Mouse (Mus musculus) hindbrain, embryonic 16.5 days (tissue): Measurements from ENCODE around the gene Vstm5. TPM values are rescaled to one million over a fixed set of nuclear protein-coding genes. Genes with fewer than 3 reads are reported as not detected.

Source experiments
- ATAC-seq: fragments of 200-750 bp; cut with Nextera tagmentation; 2 replicates; pipeline ENCODE4 v1.8.0; 2017; ENCODE audit warnings: moderate TSS enrichment, moderate library complexity
- H3K27ac ChIP-seq: fragments of 300-500 bp; sonication (generic); 2 replicates; pipeline ENCODE4 v1.5.1; 2014; ENCODE audit warnings: low read depth, mild to moderate bottlenecking, control low read depth, low read length, moderate library complexity
- H3K27me3 ChIP-seq: fragments of 300-500 bp; sonication (generic); replicated peaks from 2 replicates; pipeline ENCODE4 v1.6.1; 2014; ENCODE audit warnings: low read length; ENCODE audit not compliant: control insufficient read depth, insufficient read depth
- H3K36me3 ChIP-seq: fragments of 300-500 bp; sonication (generic); 2 replicates; pipeline ENCODE4 v1.6.1; 2014; ENCODE audit warnings: mild to moderate bottlenecking, low read length, moderate library complexity, mixed read lengths; ENCODE audit not compliant: control insufficient read depth, insufficient read depth
- H3K4me1 ChIP-seq: fragments of 300-500 bp; sonication (generic); 2 replicates; pipeline ENCODE4 v1.6.1; 2014; ENCODE audit warnings: low read depth, low read length; ENCODE audit not compliant: control insufficient read depth, insufficient read depth
- H3K4me2 ChIP-seq: fragments of 300-500 bp; sonication (generic); 2 replicates; pipeline ENCODE4 v1.6.1; 2014; ENCODE audit warnings: mild to moderate bottlenecking, low read length, control low read depth, moderate library complexity
- H3K4me3 ChIP-seq: fragments of 300-500 bp; sonication (generic); 2 replicates; pipeline ENCODE4 v1.5.1; 2014; ENCODE audit warnings: mild to moderate bottlenecking, low read length, control low read depth, moderate library complexity
- H3K9ac ChIP-seq: fragments of 300-500 bp; sonication (generic); 2 replicates; pipeline ENCODE4 v1.6.1; 2014; ENCODE audit warnings: low read depth, mild to moderate bottlenecking, control low read depth, low read length, moderate library complexity
- H3K9me3 ChIP-seq: fragments of 300-500 bp; sonication (generic); 2 replicates; pipeline ENCODE4 v1.6.1; 2014; ENCODE audit warnings: mild to moderate bottlenecking, low read length, moderate library complexity; ENCODE audit not compliant: control insufficient read depth
- WGBS: fragments of 180-500 bp; shearing (Covaris S2); extraction: QIAGEN DNeasy Blood & Tissue Kit; methylation state at CpG from one replicate; pipeline ENCODE4 v1.1.7; 2014; 5-methylcytosine and 5-hydroxymethylcytosine counted together
- polyA plus RNA-seq: library from polyadenylated mRNA; unstranded; fragments of >200 nt; fragmentation: Nextera tagmentation; extraction: Ambion mirVana; gene quantifications from 2 replicates; pipeline ENCODE4 v1.2.1, GENCODE M21; 2015

Gene Vstm5
- polyA plus RNA-seq, 1 experiment from 2014 or later = 36.6 TPM

- no peak overlapping the region for H3K4me3 ChIP-seq
- no peaks in the 10 kb centered on the region for H3K9me3 ChIP-seq
- no peak overlapping the region for H3K27ac ChIP-seq
- 81% methylated on average over 3 of the region's 3 CpGs for WGBS
- H3K9ac ChIP-seq = no peak overlapping the region
- peaks cover 9% of the 10 kb centered on the region for H3K4me1 ChIP-seq
- H3K4me2 ChIP-seq = no peak overlapping the region
- no peaks in the 10 kb centered on the region for H3K36me3 ChIP-seq
- H3K27me3 ChIP-seq = no peaks in the 10 kb centered on the region
- ATAC-seq = no peak
Observed at GRCm38 (mm10) chr9:15235986-15236385, 2.9 kb upstream of the Vstm5 start.

- Histone ChIP-seq H3K9me3 (no peaks in the 10 kb centered on the region), H3K4me3 (no peak overlapping the region), H3K4me1 (peaks cover 9% of the 10 kb centered on the region), H3K36me3 (no peaks in the 10 kb centered on the region), H3K27ac (no peak overlapping the region; the same call in 1 of the 2 replicates), H3K4me2 (peak overlapping the region; percentile 90), H3K9ac (0 out of 2 replicates have a peak overlapping the region, but pooled peaks have one; percentile 82), H3K27me3 (no peaks in the 10 kb centered on the region)
- 56% methylated on average over 14 of the region's 14 CpGs for WGBS
- ATAC-seq = no peak
Observed at GRCm38 (mm10) chr9:15237516-15238296, 1.1 kb upstream of the Vstm5 start.

GRCm38 (mm10) chr9:15238297-15238990 lies 401 bp upstream of the Vstm5 start:
- Histone ChIP-seq H3K4me1 (peaks cover 9% of the 10 kb centered on the region), H3K4me3 (peak overlapping the region; percentile 58), H3K27me3 (no peaks in the 10 kb centered on the region), H3K27ac (peak overlapping the region; percentile 82), H3K4me2 (peak overlapping the region; percentile 90), H3K36me3 (no peaks in the 10 kb centered on the region), H3K9me3 (no peaks in the 10 kb centered on the region), H3K9ac (peak overlapping the region; percentile 82)
- no peak for ATAC-seq
- 63% methylated on average over 16 of the region's 16 CpGs for WGBS

GRCm38 (mm10) chr9:15240006-15240405 lies 1.2 kb downstream of the Vstm5 start:
- no peaks in the 10 kb centered on the region for H3K9me3 ChIP-seq
- H3K36me3 ChIP-seq = no peaks in the 10 kb centered on the region
- 88% methylated on average over 6 of the region's 6 CpGs for WGBS
- H3K9ac ChIP-seq = no peak overlapping the region
- peak overlapping the region; percentile 90 for H3K4me2 ChIP-seq
- no peak overlapping the region for H3K4me3 ChIP-seq
- no peak overlapping the region for H3K27ac ChIP-seq
- no peak for ATAC-seq
- H3K27me3 ChIP-seq = no peaks in the 10 kb centered on the region
- H3K4me1 ChIP-seq = peaks cover 9% of the 10 kb centered on the region

GRCm38 (mm10) chr9:15240863-15241595 lies 2.2 kb downstream of the Vstm5 start:
- ATAC-seq = no peak
- 71% methylated on average over 6 of the region's 6 CpGs for WGBS
- Histone ChIP-seq H3K27me3 (no peaks in the 10 kb centered on the region), H3K9ac (no peak overlapping the region), H3K4me1 (peaks cover 9% of the 10 kb centered on the region), H3K27ac (no peak overlapping the region), H3K4me3 (no peak overlapping the region), H3K4me2 (no peak overlapping the region), H3K36me3 (no peaks in the 10 kb centered on the region), H3K9me3 (no peaks in the 10 kb centered on the region)

GRCm38 (mm10) chr9:15241596-15241939 lies 2.7 kb downstream of the Vstm5 start:
- no peak for ATAC-seq
- WGBS = 52% methylated on average over 9 of the region's 9 CpGs
- Histone ChIP-seq H3K4me3 (no peak overlapping the region), H3K27me3 (no peaks in the 10 kb centered on the region), H3K4me2 (no peak overlapping the region), H3K4me1 (peaks cover 9% of the 10 kb centered on the region), H3K36me3 (no peaks in the 10 kb centered on the region), H3K9me3 (no peaks in the 10 kb centered on the region), H3K9ac (no peak overlapping the region), H3K27ac (no peak overlapping the region)

- H3K4me1 ChIP-seq = peaks cover 9% of the 10 kb centered on the region
- no peak overlapping the region for H3K9ac ChIP-seq
- no peak for ATAC-seq
- H3K27ac ChIP-seq = no peak overlapping the region
- H3K9me3 ChIP-seq = no peaks in the 10 kb centered on the region
- no peaks in the 10 kb centered on the region for H3K27me3 ChIP-seq
- H3K4me3 ChIP-seq = no peak overlapping the region
- no peaks in the 10 kb centered on the region for H3K36me3 ChIP-seq
- no peak overlapping the region for H3K4me2 ChIP-seq
- WGBS = 85% methylated on average over 1 of the region's 1 CpGs
Observed at GRCm38 (mm10) chr9:15242130-15242529, 3.3 kb downstream of the Vstm5 start.

GRCm38 (mm10) chr9:15245319-15246075 lies 6.7 kb downstream of the Vstm5 start:
- H3K9me3 ChIP-seq = no peaks in the 10 kb centered on the region
- H3K4me2 ChIP-seq = no peak overlapping the region
- H3K27me3 ChIP-seq = no peaks in the 10 kb centered on the region
- no peak for ATAC-seq
- no peak overlapping the region for H3K27ac ChIP-seq
- H3K4me3 ChIP-seq = no peak overlapping the region
- no peak overlapping the region for H3K9ac ChIP-seq
- WGBS = 82% methylated on average over 14 of the region's 14 CpGs
- no peaks in the 10 kb centered on the region for H3K36me3 ChIP-seq
- no peaks in the 10 kb centered on the region for H3K4me1 ChIP-seq
